Mouse (Mus musculus): ENCODE results near the gene Relt. TPM values are rescaled to one million over a fixed set of nuclear protein-coding genes. Genes with fewer than 3 reads are reported as not detected.

Relt gene
- polyA plus RNA-seq, 1 experiment from 2014 or later: 4.1 TPM

DNA sequence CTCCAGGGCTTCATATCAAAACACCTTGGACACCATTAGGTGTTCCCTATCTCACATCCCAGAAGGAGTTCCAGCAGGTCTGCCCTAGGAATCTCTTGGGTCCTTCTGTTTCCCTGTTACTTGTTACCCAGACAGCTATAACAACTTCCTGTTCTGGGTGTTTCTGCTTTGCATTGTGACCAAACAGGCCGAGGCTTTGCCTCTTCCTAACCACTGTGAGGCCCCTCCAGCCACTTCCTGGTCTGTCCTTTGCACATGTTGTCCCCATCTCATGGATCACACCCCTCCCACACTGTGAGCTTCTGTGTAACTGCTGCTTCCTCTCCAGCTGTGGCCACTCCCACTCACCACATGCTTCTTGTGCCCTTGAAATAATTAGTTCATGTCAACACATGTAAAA lies 17.8 kb downstream of the Relt start:
- H3K4me1 ChIP-seq (replicated peaks): peaks cover 21% of the 10 kb centered on the region
- no peak overlapping the region for H3K4me2 ChIP-seq
- ATAC-seq (ENCODE audit: insufficient number of reproducible peaks, low FRiP score): no peak
- WGBS: 19% methylated on average over 1 of the region's 1 CpGs
- peaks cover 24% of the 10 kb centered on the region for H3K36me3 ChIP-seq
- H3K4me3 ChIP-seq: no peak overlapping the region
- H3K9ac ChIP-seq: no peak overlapping the region
- no peaks in the 10 kb centered on the region for H3K27me3 ChIP-seq (replicated peaks)
- H3K27ac ChIP-seq (ENCODE audit: poor library complexity, severe bottlenecking): no peak overlapping the region
- no peaks in the 10 kb centered on the region for H3K9me3 ChIP-seq (replicated peaks)

DNA sequence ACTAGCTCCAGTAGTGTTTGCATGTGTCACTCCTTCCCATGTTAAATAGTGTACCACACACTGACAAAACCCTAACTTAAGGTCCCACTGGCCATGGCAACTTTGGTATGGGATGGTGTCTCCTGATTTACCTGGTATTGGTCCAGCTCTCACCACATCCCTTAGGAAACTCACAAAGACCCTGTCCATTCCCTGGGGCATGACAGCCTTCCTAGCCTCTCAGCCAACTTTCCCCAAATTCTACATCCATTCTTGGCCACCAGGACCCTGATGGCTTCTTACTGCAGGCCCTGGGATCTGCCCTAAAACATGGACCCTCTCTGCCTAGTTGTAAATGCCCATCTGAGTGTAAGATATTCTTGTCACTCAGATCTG lies 18.2 kb downstream of the Relt start:
- Histone ChIP-seq H3K27ac (ENCODE audit: poor library complexity, severe bottlenecking) (peak overlapping the region; percentile 39), H3K9me3 (replicated peaks) (no peaks in the 10 kb centered on the region), H3K9ac (no peak overlapping the region), H3K36me3 (peaks cover 24% of the 10 kb centered on the region), H3K4me2 (no peak overlapping the region), H3K4me1 (replicated peaks) (peaks cover 24% of the 10 kb centered on the region), H3K27me3 (replicated peaks) (no peaks in the 10 kb centered on the region), H3K4me3 (no peak overlapping the region)
- ATAC-seq (ENCODE audit: insufficient number of reproducible peaks, low FRiP score): no peak

DNA sequence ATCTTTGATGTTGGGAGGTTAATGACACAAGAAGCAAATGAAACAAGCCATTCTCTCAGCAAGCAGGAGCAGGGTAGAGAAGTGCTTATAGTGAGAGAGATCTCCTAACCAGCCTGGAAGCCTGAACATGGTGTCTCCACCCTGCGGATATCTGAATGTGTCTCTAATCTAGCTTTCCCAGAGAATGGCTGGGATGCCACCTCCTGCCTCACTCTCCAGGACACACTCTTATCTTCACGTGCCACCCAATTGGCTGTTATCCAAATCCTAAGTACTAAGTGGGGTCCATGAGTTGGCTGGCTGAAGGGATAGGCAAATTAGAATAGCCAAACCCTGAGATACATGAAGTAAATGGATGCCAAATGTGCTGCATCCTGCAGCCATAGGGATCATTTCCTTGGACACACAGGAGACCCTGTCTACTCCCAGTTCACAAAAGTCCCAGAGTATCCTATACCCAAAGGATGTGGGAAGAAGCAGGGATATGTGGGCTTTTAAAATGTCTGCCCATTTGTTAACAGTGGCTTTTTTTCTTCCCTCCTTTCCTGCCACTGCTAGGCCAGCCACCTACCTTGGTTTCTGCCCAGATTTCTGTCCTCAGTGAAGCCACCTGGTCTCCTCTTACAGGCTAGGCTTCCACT lies 18.7 kb downstream of the Relt start:
- no peaks in the 10 kb centered on the region for H3K27me3 ChIP-seq (replicated peaks)
- H3K27ac ChIP-seq (ENCODE audit: poor library complexity, severe bottlenecking): peak overlapping the region; percentile 39
- peak; percentile 53; the same call in 1 of the 2 replicates for ATAC-seq (ENCODE audit: insufficient number of reproducible peaks, low FRiP score)
- H3K9ac ChIP-seq: no peak overlapping the region; the same call in 1 of the 2 replicates
- H3K4me2 ChIP-seq: no peak overlapping the region
- WGBS: 25% methylated on average over 2 of the region's 2 CpGs
- H3K4me1 ChIP-seq (replicated peaks): peaks cover 29% of the 10 kb centered on the region
- no peaks in the 10 kb centered on the region for H3K9me3 ChIP-seq (replicated peaks)
- H3K36me3 ChIP-seq: peaks cover 24% of the 10 kb centered on the region
- no peak overlapping the region for H3K4me3 ChIP-seq

DNA sequence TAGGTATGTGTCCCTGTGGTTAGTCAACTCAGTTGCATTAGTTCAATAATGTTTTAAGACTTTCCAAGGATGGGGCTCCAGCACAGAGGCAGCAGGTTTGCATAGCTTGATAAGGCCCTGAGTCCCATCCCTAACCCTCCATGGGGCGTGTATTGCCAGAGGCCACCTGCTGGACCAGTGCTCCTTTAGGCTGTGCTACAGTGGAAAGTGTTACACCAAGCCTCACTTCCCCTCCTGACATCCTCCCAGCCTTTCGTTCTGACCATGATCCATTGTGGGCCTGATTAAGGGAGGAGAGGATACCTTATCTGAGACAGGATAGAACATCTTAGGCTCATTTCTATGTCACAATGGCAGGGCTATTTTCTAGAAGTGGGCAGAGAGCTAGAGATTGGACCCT lies 19.4 kb downstream of the Relt start:
- peaks cover 24% of the 10 kb centered on the region for H3K36me3 ChIP-seq
- no peak overlapping the region for H3K4me2 ChIP-seq
- WGBS: 67% methylated on average over 2 of the region's 2 CpGs
- no peak overlapping the region for H3K27ac ChIP-seq (ENCODE audit: poor library complexity, severe bottlenecking)
- no peak; the same call in 1 of the 2 replicates for ATAC-seq (ENCODE audit: insufficient number of reproducible peaks, low FRiP score)
- no peaks in the 10 kb centered on the region for H3K9me3 ChIP-seq (replicated peaks)
- no peak overlapping the region for H3K4me3 ChIP-seq
- H3K27me3 ChIP-seq (replicated peaks): no peaks in the 10 kb centered on the region
- no peak overlapping the region; the same call in 1 of the 2 replicates for H3K9ac ChIP-seq
- peaks cover 34% of the 10 kb centered on the region for H3K4me1 ChIP-seq (replicated peaks)

- ATAC-seq (ENCODE audit: insufficient number of reproducible peaks, low FRiP score): no peak
- H3K27me3 ChIP-seq (replicated peaks): no peaks in the 10 kb centered on the region
- 89% methylated on average over 5 of the region's 5 CpGs for WGBS
- no peak overlapping the region for H3K27ac ChIP-seq (ENCODE audit: poor library complexity, severe bottlenecking)
- peaks cover 18% of the 10 kb centered on the region for H3K36me3 ChIP-seq
- no peak overlapping the region for H3K4me3 ChIP-seq
- H3K4me2 ChIP-seq: no peak overlapping the region
- H3K4me1 ChIP-seq (replicated peaks): peaks cover 39% of the 10 kb centered on the region
- H3K9me3 ChIP-seq (replicated peaks): no peaks in the 10 kb centered on the region
- no peak overlapping the region for H3K9ac ChIP-seq
Measured at GRCm38 (mm10) chr7:100842175-100842574, 21.1 kb downstream of the Relt start.

- Histone ChIP-seq H3K4me3 (no peak overlapping the region), H3K27ac (ENCODE audit: poor library complexity, severe bottlenecking) (no peak overlapping the region), H3K4me2 (no peak overlapping the region), H3K36me3 (peaks cover 18% of the 10 kb centered on the region), H3K4me1 (replicated peaks) (peaks cover 39% of the 10 kb centered on the region), H3K9me3 (replicated peaks) (no peaks in the 10 kb centered on the region), H3K9ac (no peak overlapping the region), H3K27me3 (replicated peaks) (no peaks in the 10 kb centered on the region)
- 90% methylated on average over 6 of the region's 6 CpGs for WGBS
- ATAC-seq (ENCODE audit: insufficient number of reproducible peaks, low FRiP score): no peak
Measured at GRCm38 (mm10) chr7:100841608-100842007, 21.6 kb downstream of the Relt start.

DNA sequence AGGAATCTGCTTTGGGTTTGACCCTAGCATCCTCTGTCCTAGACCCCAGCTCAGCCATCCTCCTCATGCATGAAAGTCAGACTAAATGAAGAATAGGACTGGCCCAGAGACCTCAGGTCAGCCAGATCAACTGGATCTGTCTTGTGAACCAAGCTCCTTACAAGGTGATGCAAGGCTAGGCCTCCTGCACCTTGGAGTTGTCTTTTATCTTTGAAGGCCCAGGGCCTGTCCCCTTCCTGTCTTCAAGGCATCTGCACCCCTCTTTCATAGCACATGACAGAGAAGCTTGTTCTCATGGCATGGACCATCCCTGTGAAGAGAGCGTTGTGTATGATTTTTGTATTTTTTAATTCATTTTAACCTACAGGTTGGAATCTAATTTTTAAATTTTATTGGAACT lies 22.3 kb downstream of the Relt start:
- peaks cover 39% of the 10 kb centered on the region for H3K4me1 ChIP-seq (replicated peaks)
- WGBS: 92% methylated on average over 1 of the region's 1 CpGs

DNA sequence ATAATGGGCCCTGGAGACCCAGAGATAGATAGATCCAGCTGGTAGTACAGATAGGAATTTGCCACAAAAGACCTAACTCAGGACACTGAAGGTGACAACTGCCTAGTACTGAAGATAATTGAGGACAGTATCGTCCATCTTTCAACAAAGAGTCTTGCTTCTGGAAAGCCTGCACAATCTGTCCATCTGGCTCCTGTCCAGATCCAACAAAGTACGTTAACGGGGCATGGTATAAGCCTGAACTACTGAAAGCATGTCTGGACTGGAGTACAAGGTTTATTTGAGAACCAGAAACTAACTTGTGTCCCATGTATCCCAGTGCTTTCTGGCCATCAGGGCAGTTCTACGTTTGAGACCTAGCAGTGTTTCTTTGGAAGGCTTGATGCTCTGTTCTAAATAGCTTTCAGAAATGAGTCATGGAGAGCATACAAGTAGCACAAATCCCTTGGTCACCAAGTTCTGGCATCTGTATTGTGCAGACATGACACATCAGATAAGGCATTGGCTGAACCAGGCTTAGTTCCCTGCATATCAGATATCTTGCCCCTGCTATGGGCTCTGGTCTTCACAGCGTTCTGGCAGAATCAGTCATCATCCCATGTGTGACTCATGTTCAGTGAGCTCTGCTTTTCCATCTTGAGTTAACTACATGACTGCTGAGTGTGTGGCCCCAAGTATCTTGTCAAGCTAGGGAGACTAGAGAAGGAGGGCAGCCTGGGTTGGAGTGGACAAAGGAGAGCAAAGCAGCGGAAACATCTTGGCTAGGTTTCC lies 23.4 kb downstream of the Relt start:
- H3K4me2 ChIP-seq: no peak overlapping the region
- no peak overlapping the region for H3K27ac ChIP-seq (ENCODE audit: poor library complexity, severe bottlenecking)
- no peaks in the 10 kb centered on the region for H3K27me3 ChIP-seq (replicated peaks)
- H3K9me3 ChIP-seq (replicated peaks): no peaks in the 10 kb centered on the region
- H3K4me3 ChIP-seq: no peak overlapping the region
- no peak for ATAC-seq (ENCODE audit: insufficient number of reproducible peaks, low FRiP score)
- H3K9ac ChIP-seq: no peak overlapping the region
- H3K4me1 ChIP-seq (replicated peaks): peaks cover 31% of the 10 kb centered on the region
- WGBS: 50% methylated on average over 6 of the region's 6 CpGs
- H3K36me3 ChIP-seq: peaks cover 36% of the 10 kb centered on the region

More for the DNA sequence above, 22.3 kb downstream of the Relt start:
- Histone ChIP-seq H3K36me3 (peaks cover 25% of the 10 kb centered on the region), H3K9ac (no peak overlapping the region), H3K4me3 (no peak overlapping the region), H3K27ac (ENCODE audit: poor library complexity, severe bottlenecking) (no peak overlapping the region), H3K27me3 (replicated peaks) (no peaks in the 10 kb centered on the region), H3K4me2 (no peak overlapping the region), H3K9me3 (replicated peaks) (no peaks in the 10 kb centered on the region)
- no peak for ATAC-seq (ENCODE audit: insufficient number of reproducible peaks, low FRiP score)

DNA sequence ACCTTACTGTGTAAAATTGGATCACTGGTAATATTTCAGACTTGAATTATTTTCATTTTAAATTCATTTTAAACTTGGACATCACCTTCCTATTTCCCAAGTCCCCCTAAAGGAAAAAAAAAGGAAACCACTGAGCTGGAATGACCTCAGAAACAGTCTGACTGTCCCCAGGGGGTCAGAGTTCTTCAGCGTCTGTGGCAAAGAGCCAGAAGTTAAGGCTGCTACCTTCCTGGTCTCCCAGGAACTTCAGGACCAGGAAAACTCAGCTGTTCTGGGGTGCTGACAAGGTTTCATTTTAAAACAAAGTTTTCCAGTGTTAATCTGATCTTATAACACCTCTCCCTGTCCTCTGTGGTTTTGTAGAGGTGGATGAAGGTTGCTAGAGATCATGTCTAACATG lies 25.5 kb downstream of the Relt start:
- no peak overlapping the region for H3K9ac ChIP-seq
- H3K4me2 ChIP-seq: no peak overlapping the region
- no peak overlapping the region for H3K27ac ChIP-seq (ENCODE audit: poor library complexity, severe bottlenecking)
- H3K9me3 ChIP-seq (replicated peaks): no peaks in the 10 kb centered on the region
- peaks cover 48% of the 10 kb centered on the region for H3K36me3 ChIP-seq
- H3K27me3 ChIP-seq (replicated peaks): no peaks in the 10 kb centered on the region
- WGBS: 63% methylated on average over 1 of the region's 1 CpGs
- no peak overlapping the region for H3K4me3 ChIP-seq
- H3K4me1 ChIP-seq (replicated peaks): peaks cover 18% of the 10 kb centered on the region
- no peak for ATAC-seq (ENCODE audit: insufficient number of reproducible peaks, low FRiP score)

- Histone ChIP-seq H3K27ac (ENCODE audit: poor library complexity, severe bottlenecking) (no peak overlapping the region), H3K36me3 (peaks cover 42% of the 10 kb centered on the region), H3K27me3 (replicated peaks) (no peaks in the 10 kb centered on the region), H3K4me2 (no peak overlapping the region), H3K9me3 (replicated peaks) (no peaks in the 10 kb centered on the region), H3K4me1 (replicated peaks) (peaks cover 18% of the 10 kb centered on the region), H3K9ac (no peak overlapping the region), H3K4me3 (no peak overlapping the region)
- WGBS: 88% methylated on average over 10 of the region's 10 CpGs
- no peak for ATAC-seq (ENCODE audit: insufficient number of reproducible peaks, low FRiP score)
Measured at GRCm38 (mm10) chr7:100836657-100837056, 26.6 kb downstream of the Relt start.

- Histone ChIP-seq H3K4me3 (no peak overlapping the region), H3K9ac (no peak overlapping the region), H3K4me1 (replicated peaks) (peaks cover 18% of the 10 kb centered on the region), H3K36me3 (peaks cover 41% of the 10 kb centered on the region), H3K27ac (ENCODE audit: poor library complexity, severe bottlenecking) (no peak overlapping the region), H3K27me3 (replicated peaks) (no peaks in the 10 kb centered on the region), H3K9me3 (replicated peaks) (no peaks in the 10 kb centered on the region), H3K4me2 (no peak overlapping the region)
- WGBS: 89% methylated on average over 6 of the region's 6 CpGs
- ATAC-seq (ENCODE audit: insufficient number of reproducible peaks, low FRiP score): no peak
Measured at GRCm38 (mm10) chr7:100835711-100836110, 27.5 kb downstream of the Relt start.
